Mouse (Mus musculus) lung, embryonic 15.5 days (tissue): Measurements from ENCODE around the gene Gprc5c. TPM values are rescaled to one million over a fixed set of nuclear protein-coding genes. Genes with fewer than 3 reads are reported as not detected.
"Not testable (repeated sequence)": the region's sequence is repeated elsewhere in the genome, so short reads cannot be mapped to it uniquely, and the experiment has no call there.

Source experiments
- ATAC-seq: fragments of 200-750 bp; cut with Nextera tagmentation; 2 replicates; pipeline ENCODE4 v1.8.0; 2017; ENCODE audit warnings: moderate number of reproducible peaks, borderline replicate concordance; ENCODE audit not compliant: low FRiP score, low TSS enrichment; ENCODE audit errors: extremely low read depth
- H3K27ac ChIP-seq: fragments of 300-500 bp; sonication (generic); 2 replicates; pipeline ENCODE4 v1.5.1; 2015; ENCODE audit warnings: moderate library complexity, mild to moderate bottlenecking, inconsistent platforms
- H3K27me3 ChIP-seq: fragments of 300-500 bp; sonication (generic); 2 replicates; pipeline ENCODE4 v1.6.1; 2015; ENCODE audit warnings: inconsistent platforms
- H3K36me3 ChIP-seq: fragments of 300-500 bp; sonication (generic); 2 replicates; pipeline ENCODE4 v1.6.1; 2015; ENCODE audit warnings: inconsistent platforms
- H3K4me1 ChIP-seq: fragments of 300-500 bp; sonication (generic); 2 replicates; pipeline ENCODE4 v1.6.1; 2015; ENCODE audit warnings: inconsistent platforms
- H3K4me2 ChIP-seq: fragments of 300-500 bp; sonication (generic); 2 replicates; pipeline ENCODE4 v1.6.1; 2015; ENCODE audit warnings: inconsistent platforms, mild to moderate bottlenecking, moderate library complexity
- H3K4me3 ChIP-seq: fragments of 300-500 bp; sonication (generic); 2 replicates; pipeline ENCODE4 v1.5.1; 2015; ENCODE audit warnings: mild to moderate bottlenecking, inconsistent platforms
- H3K9ac ChIP-seq: fragments of 300-500 bp; sonication (generic); 2 replicates; pipeline ENCODE4 v1.6.1; 2015; ENCODE audit warnings: inconsistent platforms
- H3K9me3 ChIP-seq: fragments of 300-500 bp; sonication (generic); 2 replicates; pipeline ENCODE4 v1.6.1; 2016; ENCODE audit warnings: inconsistent platforms
- WGBS: fragments of 180-500 bp; shearing (Covaris S2); methylation state at CpG from one replicate; pipeline ENCODE4 v1.1.7; 2015; 5-methylcytosine and 5-hydroxymethylcytosine counted together
- polyA plus RNA-seq: library from polyadenylated mRNA; unstranded; fragments of >200 nt; fragmentation: Nextera tagmentation; extraction: Ambion mirVana; gene quantifications from 2 replicates; pipeline ENCODE4 v1.2.1, GENCODE M21; 2015

Gprc5c gene
- polyA plus RNA-seq, 1 experiment from 2014 or later = 36.1 TPM

DNA sequence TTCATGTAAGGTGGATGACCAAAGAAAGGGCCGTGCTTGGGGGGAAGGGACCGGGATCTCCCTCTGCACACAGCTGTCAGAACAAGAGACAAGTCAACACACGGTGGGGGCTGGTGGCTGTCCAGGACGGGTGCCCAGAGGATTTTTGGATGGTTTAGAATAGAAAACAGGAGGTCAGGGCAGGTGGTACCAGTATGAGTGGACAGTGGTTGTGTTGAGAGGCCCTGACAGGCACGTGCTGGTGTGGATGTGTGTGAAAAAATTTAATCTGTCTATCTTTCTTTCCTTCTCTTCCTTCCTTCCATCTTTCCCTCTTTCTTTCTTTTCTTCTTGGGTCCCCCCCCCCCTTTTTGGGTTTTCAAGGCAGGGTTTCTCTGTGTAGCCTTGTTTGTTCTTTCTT, 39.6 kb downstream of the Gprc5c start:
- Histone ChIP-seq H3K4me1 (no peaks in the 10 kb centered on the region), H3K9me3 (no peaks in the 10 kb centered on the region), H3K27me3 (no peaks in the 10 kb centered on the region), H3K27ac (no peak overlapping the region), H3K4me2 (no peak overlapping the region), H3K4me3 (no peak overlapping the region), H3K9ac (no peak overlapping the region), H3K36me3 (no peaks in the 10 kb centered on the region)
- WGBS = 36% methylated on average over 5 of the region's 5 CpGs
- ATAC-seq = no peak

DNA sequence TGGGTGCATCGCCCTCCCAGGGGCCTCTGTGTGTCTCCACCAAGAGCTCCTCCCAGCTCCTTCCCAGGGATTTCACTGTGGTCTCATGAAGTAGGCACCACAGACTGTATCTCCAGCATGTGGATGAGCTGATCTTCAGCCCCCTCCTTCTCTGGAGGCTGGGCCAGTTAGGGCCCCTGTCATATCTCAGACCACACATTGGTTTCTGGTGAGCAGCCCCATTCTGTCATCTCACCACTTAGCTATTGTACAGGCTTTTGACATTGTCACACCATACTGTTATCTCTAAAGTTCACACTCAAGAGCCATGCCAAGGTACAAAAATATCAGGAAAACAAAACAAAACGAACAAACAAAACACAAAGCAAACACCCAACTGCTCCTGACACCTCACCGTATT, 45.1 kb downstream of the Gprc5c start:
- no peak overlapping the region for H3K9ac ChIP-seq
- no peaks in the 10 kb centered on the region for H3K27me3 ChIP-seq
- H3K36me3 ChIP-seq = no peaks in the 10 kb centered on the region
- 68% methylated on average over 3 of the region's 3 CpGs for WGBS
- no peak overlapping the region for H3K27ac ChIP-seq
- ATAC-seq = no peak
- H3K9me3 ChIP-seq = no peaks in the 10 kb centered on the region
- H3K4me3 ChIP-seq = no peak overlapping the region
- no peak overlapping the region for H3K4me2 ChIP-seq
- H3K4me1 ChIP-seq = no peaks in the 10 kb centered on the region

DNA sequence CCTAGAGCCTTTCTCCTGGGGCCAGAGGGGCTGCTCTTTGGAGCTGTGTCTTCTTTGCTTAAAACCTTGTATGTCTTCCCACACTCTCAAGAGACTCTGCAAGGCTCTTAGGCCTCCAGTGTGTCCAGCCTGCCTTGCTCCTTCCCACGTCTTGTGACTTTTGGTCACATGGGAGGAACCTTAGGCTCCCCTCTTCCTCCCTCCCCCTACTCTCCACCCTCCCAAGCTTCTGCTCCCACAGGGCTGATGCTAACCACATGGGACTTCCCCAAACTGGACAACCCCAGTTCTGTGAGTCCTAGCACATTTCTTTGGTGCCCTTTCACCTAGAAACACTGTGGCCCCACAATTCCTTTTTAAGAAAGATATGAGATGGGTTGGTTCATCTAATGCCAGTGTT, 47.1 kb downstream of the Gprc5c start:
- H3K4me1 ChIP-seq = no peaks in the 10 kb centered on the region
- no peak for ATAC-seq
- H3K9ac ChIP-seq = no peak overlapping the region
- no peak overlapping the region for H3K4me3 ChIP-seq
- H3K27me3 ChIP-seq = no peaks in the 10 kb centered on the region
- no peak overlapping the region for H3K4me2 ChIP-seq
- H3K9me3 ChIP-seq = no peaks in the 10 kb centered on the region
- no peaks in the 10 kb centered on the region for H3K36me3 ChIP-seq
- H3K27ac ChIP-seq = no peak overlapping the region
- WGBS = 20% methylated on average over 1 of the region's 1 CpGs

DNA sequence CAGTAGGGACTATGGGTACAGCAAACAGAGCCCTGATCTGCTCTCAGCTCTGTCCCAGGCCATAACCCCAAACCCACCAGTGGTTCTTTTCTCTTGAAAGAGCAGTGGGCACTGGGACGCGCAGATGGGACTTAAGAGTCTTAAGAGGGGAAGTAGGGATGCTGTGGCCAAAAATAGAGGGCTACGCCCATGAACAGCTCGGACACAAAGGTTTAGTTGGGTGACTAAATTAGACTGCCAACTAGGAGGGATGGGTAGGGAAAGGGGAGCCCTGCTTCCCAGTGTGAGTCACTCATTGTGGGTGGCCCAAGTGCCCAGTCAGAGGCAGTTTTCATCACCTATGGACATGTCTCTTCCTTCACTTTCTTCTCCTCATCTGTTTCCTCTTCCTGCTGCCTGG, 52.3 kb downstream of the Gprc5c start:
- H3K36me3 ChIP-seq = no peaks in the 10 kb centered on the region
- no peak overlapping the region for H3K9ac ChIP-seq
- no peaks in the 10 kb centered on the region for H3K9me3 ChIP-seq
- H3K4me1 ChIP-seq = no peaks in the 10 kb centered on the region
- H3K27me3 ChIP-seq = no peaks in the 10 kb centered on the region
- no peak overlapping the region for H3K4me2 ChIP-seq
- no peak overlapping the region for H3K4me3 ChIP-seq
- H3K27ac ChIP-seq = no peak overlapping the region
- no peak for ATAC-seq
- 82% methylated on average over 4 of the region's 4 CpGs for WGBS

DNA sequence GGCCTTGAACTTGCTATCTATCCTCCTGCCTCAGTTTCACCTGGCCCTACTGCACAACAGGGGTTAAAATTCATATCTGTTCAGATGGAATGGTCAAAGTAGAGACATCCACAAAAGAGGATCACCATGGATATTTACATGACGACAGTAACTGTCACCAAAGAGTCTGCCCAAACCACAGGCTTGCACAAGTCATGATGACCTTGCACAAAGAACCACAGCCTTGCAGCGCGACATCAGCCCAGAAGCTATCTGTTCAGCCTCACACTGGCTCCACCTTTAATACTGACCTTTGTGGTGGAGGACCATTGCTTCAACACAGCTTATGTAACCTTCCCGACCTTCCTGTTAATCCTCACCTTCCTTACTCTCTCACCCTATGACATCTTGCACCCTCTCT, 56.6 kb downstream of the Gprc5c start:
- H3K9me3 ChIP-seq = no peaks in the 10 kb centered on the region
- no peak overlapping the region for H3K9ac ChIP-seq
- no peaks in the 10 kb centered on the region for H3K4me1 ChIP-seq
- H3K27me3 ChIP-seq = no peaks in the 10 kb centered on the region
- H3K4me3 ChIP-seq = no peak overlapping the region
- no peak for ATAC-seq
- no peak overlapping the region for H3K4me2 ChIP-seq
- no peaks in the 10 kb centered on the region for H3K36me3 ChIP-seq
- no peak overlapping the region for H3K27ac ChIP-seq
- 72% methylated on average over 4 of the region's 4 CpGs for WGBS

DNA sequence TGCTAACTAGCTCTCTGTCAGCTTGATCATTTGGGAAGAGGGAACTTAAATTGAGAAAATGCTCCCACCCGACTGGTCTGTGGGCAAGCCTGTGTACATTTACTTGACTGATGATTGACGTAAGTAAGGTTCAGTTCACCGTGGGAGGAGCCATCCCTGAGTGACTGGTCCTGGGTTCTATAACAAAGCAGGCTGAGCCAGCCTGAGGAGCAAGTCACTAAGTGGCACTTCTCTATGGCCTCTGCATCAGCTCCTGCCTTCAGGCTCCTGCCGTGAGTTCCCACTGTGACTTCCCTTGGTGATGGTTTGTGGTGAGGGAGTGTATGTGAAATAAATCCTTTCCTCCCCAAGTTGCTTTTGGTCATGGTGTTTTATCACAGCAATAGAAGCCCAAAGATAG, 57.1 kb downstream of the Gprc5c start:
- ATAC-seq = no peak
- Histone ChIP-seq H3K4me2 (no peak overlapping the region), H3K4me3 (no peak overlapping the region), H3K4me1 (no peaks in the 10 kb centered on the region), H3K27ac (no peak overlapping the region), H3K27me3 (peaks cover 2% of the 10 kb centered on the region; the same call in 1 of the 2 replicates), H3K9me3 (no peaks in the 10 kb centered on the region), H3K36me3 (no peaks in the 10 kb centered on the region), H3K9ac (no peak overlapping the region)
- WGBS = 27% methylated on average over 4 of the region's 4 CpGs

DNA sequence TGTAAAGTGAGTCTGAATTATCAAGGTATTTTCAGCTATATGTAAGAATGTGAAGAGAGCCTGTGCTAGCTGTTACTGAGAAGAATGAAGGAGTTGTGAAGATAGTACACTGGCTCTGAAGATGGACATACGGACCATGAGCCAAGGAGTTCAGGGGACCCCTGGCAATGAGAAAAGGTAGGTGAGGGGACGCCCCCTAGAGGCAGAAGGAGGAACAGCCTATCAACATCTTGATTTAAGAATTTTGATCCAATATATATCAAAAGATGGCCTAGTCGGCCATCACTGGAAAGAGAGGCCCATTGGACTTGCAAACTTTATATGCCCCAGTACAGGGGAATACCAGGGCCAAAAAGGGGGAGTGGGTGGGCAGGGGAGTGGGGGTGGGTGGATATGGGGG, 58.6 kb downstream of the Gprc5c start:
- 36% methylated on average over 3 of the region's 3 CpGs for WGBS
- not testable (repeated sequence) for H3K27ac ChIP-seq, H3K4me2 ChIP-seq, H3K27me3 ChIP-seq, H3K4me3 ChIP-seq, H3K4me1 ChIP-seq, H3K9me3 ChIP-seq, ATAC-seq, H3K9ac ChIP-seq, H3K36me3 ChIP-seq

DNA sequence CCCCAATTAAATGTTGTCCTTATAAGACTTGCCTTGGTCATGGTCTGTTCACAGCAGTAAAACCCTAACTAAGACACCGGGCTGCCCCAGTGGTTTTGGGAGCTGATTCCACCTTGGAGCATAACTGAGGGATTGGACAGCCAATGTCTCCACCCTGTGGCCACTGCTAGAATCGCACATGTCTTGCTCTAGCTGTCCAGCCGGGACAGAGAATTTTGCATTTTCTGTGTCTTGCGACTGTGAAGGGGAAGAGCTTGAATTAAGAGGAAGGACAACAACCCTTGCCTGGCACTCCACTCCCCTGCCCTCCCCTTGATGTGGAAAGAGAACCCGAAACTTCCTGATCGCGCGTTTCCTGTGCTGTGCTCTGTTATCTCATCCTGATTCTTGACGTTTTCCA, 61.9 kb downstream of the Gprc5c start:
- no peak overlapping the region for H3K27ac ChIP-seq
- no peaks in the 10 kb centered on the region for H3K9me3 ChIP-seq
- H3K9ac ChIP-seq = no peak overlapping the region
- no peak overlapping the region for H3K4me3 ChIP-seq
- peak; percentile 55; the same call in 1 of the 2 replicates for ATAC-seq
- peaks cover 7% of the 10 kb centered on the region for H3K27me3 ChIP-seq
- H3K36me3 ChIP-seq = no peaks in the 10 kb centered on the region
- 14% methylated on average over 9 of the region's 9 CpGs for WGBS
- no peak overlapping the region for H3K4me2 ChIP-seq
- H3K4me1 ChIP-seq = no peaks in the 10 kb centered on the region

DNA sequence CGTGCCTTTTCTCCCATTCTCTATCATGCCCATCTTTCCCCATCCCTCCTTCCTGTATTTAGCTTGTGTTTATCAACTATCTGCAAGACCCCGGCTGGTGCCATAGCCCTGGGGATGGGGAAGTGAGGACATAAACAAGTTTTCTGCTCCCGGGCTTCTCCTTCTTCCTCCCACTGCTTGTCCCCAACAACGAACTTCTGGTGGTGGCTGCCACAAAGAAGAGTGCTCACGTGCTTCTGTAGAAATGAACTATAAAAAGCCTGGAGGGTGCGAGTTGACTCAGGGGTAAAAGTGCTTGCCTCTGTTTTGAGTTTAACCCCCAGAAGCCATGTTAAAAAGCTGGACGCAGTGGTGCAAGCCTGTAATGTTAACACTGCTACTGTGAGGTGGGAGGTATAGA, 64.0 kb downstream of the Gprc5c start:
- WGBS = 25% methylated on average over 7 of the region's 7 CpGs
- Histone ChIP-seq H3K4me1 (no peaks in the 10 kb centered on the region), H3K27ac (no peak overlapping the region), H3K36me3 (no peaks in the 10 kb centered on the region), H3K9ac (no peak overlapping the region), H3K27me3 (peaks cover 7% of the 10 kb centered on the region), H3K4me3 (no peak overlapping the region), H3K9me3 (no peaks in the 10 kb centered on the region), H3K4me2 (no peak overlapping the region)
- no peak for ATAC-seq

DNA sequence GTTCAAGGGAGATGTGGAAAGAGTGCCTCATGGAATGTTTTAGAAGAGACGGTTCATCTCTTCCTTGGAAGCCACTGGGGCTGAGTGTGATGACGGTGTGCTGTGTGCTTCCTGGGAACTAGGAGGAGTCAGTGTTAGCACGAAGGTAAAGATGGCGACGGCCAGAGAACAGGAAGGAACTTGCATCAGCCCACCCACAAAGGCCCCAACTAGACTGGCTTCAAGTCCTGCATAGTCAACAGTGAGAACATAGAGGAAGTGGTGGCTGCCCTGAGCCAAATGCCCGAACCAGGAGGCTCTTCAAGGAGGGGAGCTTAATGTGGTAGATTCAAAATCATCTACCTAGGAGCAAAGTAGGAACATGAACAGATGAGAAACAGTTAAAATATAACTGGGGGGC, 66.2 kb downstream of the Gprc5c start:
- Histone ChIP-seq H3K4me3 (no peak overlapping the region), H3K9me3 (no peaks in the 10 kb centered on the region), H3K4me1 (no peaks in the 10 kb centered on the region), H3K9ac (no peak overlapping the region), H3K4me2 (no peak overlapping the region), H3K36me3 (no peaks in the 10 kb centered on the region), H3K27me3 (peaks cover 7% of the 10 kb centered on the region), H3K27ac (no peak overlapping the region)
- 63% methylated on average over 6 of the region's 6 CpGs for WGBS
- no peak for ATAC-seq

Other genes with a start within 250 kb of the Gprc5c start
- 816 and 841 TPM in 2 replicates for gene Rpl38, start 182.6 kb upstream of the Gprc5c start, polyA plus RNA-seq
- 11.7 and 13.5 TPM in 2 replicates for gene Ttyh2, start 175.7 kb upstream of the Gprc5c start, polyA plus RNA-seq
- 3.4 and 3.9 TPM in 2 replicates for gene Dnaic2, start 123.7 kb upstream of the Gprc5c start, polyA plus RNA-seq
- gene Kif19a, start 85.8 kb upstream of the Gprc5c start, polyA plus RNA-seq = 0.29 and 0.40 TPM in 2 replicates
- 0.71 and 1.1 TPM in 2 replicates for gene Btbd17, start 55.2 kb upstream of the Gprc5c start, polyA plus RNA-seq
- not detected in 2 replicates for gene Gpr142, start 52.2 kb upstream of the Gprc5c start, polyA plus RNA-seq
- 1.2 and 1.4 TPM in 2 replicates for gene Cd300a, start 38.9 kb downstream of the Gprc5c start, polyA plus RNA-seq
- gene Cd300lb, start 83.2 kb downstream of the Gprc5c start, polyA plus RNA-seq = 0.21 and 0.23 TPM in 2 replicates
- not detected in 2 replicates for gene Cd300c, start 118.0 kb downstream of the Gprc5c start, polyA plus RNA-seq
- 0.10 and 0.17 TPM in 2 replicates for gene Cd300ld, start 138.8 kb downstream of the Gprc5c start, polyA plus RNA-seq
- 2.8 and 2.9 TPM in 2 replicates for gene Cd300c2, start 150.7 kb downstream of the Gprc5c start, polyA plus RNA-seq
- not detected in 2 replicates for gene Cd300ld2, start 165.0 kb downstream of the Gprc5c start, polyA plus RNA-seq
- not detected in 2 replicates for gene Cd300ld4, start 175.9 kb downstream of the Gprc5c start, polyA plus RNA-seq
- not detected in 2 replicates for gene Cd300ld5, start 186.6 kb downstream of the Gprc5c start, polyA plus RNA-seq
- not detected in 2 replicates for gene Cd300ld3, start 197.3 kb downstream of the Gprc5c start, polyA plus RNA-seq
- 0.06 TPM in 1 of 2 replicates, not detected in the other for gene Cd300e, start 211.0 kb downstream of the Gprc5c start, polyA plus RNA-seq
- gene Rab37, start 240.3 kb downstream of the Gprc5c start, polyA plus RNA-seq = 0.81 and 1.7 TPM in 2 replicates